Mouse (Mus musculus): ENCODE results near the gene Scn3b. TPM values are rescaled to one million over a fixed set of nuclear protein-coding genes. Genes with fewer than 3 reads are reported as not detected.

Scn3b gene
- polyA plus RNA-seq, 1 experiment = 7.2 TPM

- Histone ChIP-seq H3K9me3 (replicated peaks; ENCODE audit: control insufficient read depth, insufficient read depth, low read length, poor library complexity, severe bottlenecking) (no peaks in the 10 kb centered on the region), H3K4me1 (ENCODE audit: control insufficient read depth, insufficient read depth, low read length) (peaks cover 7% of the 10 kb centered on the region), H3K9ac (ENCODE audit: low read depth, poor library complexity, severe bottlenecking) (no peak overlapping the region), H3K27ac (ENCODE audit: insufficient read depth, low read length) (no peak overlapping the region), H3K4me3 (ENCODE audit: low read depth, low read length) (no peak overlapping the region), H3K36me3 (ENCODE audit: control insufficient read depth, insufficient read depth, low read length, poor library complexity, severe bottlenecking) (no peaks in the 10 kb centered on the region; the same call in 1 of the 2 replicates), H3K27me3 (ENCODE audit: control insufficient read depth, insufficient read depth, low read length, poor library complexity, severe bottlenecking) (no peaks in the 10 kb centered on the region)
- TF ChIP-seq CTCF (IDR thresholded peaks at IDR 0.05; ENCODE audit: low read depth, low read length) (no peak), EP300 (IDR thresholded peaks at IDR 0.05; ENCODE audit: insufficient read depth, low read depth, low read length) (no peak), POLR2A (IDR thresholded peaks at IDR 0.05; ENCODE audit: insufficient read depth, low read length) (no peak)
These were observed 55.8 kb downstream of the Scn3b start for GRCm38 (mm10) chr9:40324826-40325225.

GRCm38 (mm10) chr9:40326260-40326915 is 57.4 kb downstream of the Scn3b start:
- H3K27ac ChIP-seq (ENCODE audit: insufficient read depth, low read length) = no peak overlapping the region
- H3K27me3 ChIP-seq (ENCODE audit: control insufficient read depth, insufficient read depth, low read length, poor library complexity, severe bottlenecking) = no peaks in the 10 kb centered on the region
- no peak overlapping the region for H3K4me3 ChIP-seq (ENCODE audit: low read depth, low read length)
- H3K4me1 ChIP-seq (ENCODE audit: control insufficient read depth, insufficient read depth, low read length) = peaks cover 7% of the 10 kb centered on the region
- no peak for TF ChIP-seq CTCF (IDR thresholded peaks at IDR 0.05; ENCODE audit: low read depth, low read length)
- TF ChIP-seq POLR2A (IDR thresholded peaks at IDR 0.05; ENCODE audit: insufficient read depth, low read length) = no peak
- no peak for TF ChIP-seq EP300 (IDR thresholded peaks at IDR 0.05; ENCODE audit: insufficient read depth, low read depth, low read length)
- H3K9ac ChIP-seq (ENCODE audit: low read depth, poor library complexity, severe bottlenecking) = no peak overlapping the region
- no peaks in the 10 kb centered on the region for H3K9me3 ChIP-seq (replicated peaks; ENCODE audit: control insufficient read depth, insufficient read depth, low read length, poor library complexity, severe bottlenecking)
- no peaks in the 10 kb centered on the region for H3K36me3 ChIP-seq (ENCODE audit: control insufficient read depth, insufficient read depth, low read length, poor library complexity, severe bottlenecking)

DNA sequence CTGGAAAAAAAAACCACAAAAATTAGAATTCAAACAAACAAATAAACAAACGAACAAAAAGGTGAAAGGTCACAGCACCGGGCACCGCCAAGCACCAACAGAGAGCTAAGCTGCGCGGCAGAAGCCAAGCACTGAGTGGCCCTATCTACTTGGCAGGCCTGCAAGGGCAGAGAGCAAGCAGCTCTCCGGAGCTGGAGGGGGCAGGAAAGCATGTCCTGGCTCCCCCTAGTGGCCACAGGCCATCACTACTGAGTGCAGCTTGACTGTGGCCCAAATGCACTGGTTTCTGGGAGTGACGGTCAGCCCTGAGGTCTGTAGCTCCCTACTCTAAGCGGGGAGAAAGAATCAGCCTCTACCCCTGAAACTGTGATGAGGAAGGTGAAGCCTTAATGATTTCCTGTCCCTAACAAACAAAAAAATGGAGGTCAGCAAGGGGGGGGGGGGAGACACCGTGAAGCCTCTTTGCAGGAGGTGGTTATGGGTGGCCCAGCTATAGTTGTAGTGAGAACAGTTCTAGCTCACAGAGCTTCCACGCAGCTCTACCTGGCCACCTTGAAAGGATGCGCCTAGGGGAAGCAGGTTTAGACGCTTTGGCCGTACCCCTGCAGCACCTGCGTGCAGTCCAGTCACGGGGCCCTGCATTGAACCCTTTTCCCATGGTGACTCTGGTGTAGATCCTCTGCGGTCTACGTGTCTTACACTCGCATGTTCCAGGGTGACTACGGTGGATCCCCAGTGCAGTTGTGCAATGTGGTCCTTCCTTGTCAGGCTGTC is 61.8 kb downstream of the Scn3b start:
- TF ChIP-seq CTCF (IDR thresholded peaks at IDR 0.05; ENCODE audit: low read depth, low read length) (peak; percentile 98), EP300 (IDR thresholded peaks at IDR 0.05; ENCODE audit: insufficient read depth, low read depth, low read length) (peak; percentile 24; the same call in 1 of the 2 replicates), POLR2A (IDR thresholded peaks at IDR 0.05; ENCODE audit: insufficient read depth, low read length) (no peak)
- Histone ChIP-seq H3K4me3 (ENCODE audit: low read depth, low read length) (no peak overlapping the region), H3K9me3 (replicated peaks; ENCODE audit: control insufficient read depth, insufficient read depth, low read length, poor library complexity, severe bottlenecking) (no peaks in the 10 kb centered on the region), H3K27me3 (ENCODE audit: control insufficient read depth, insufficient read depth, low read length, poor library complexity, severe bottlenecking) (no peaks in the 10 kb centered on the region), H3K9ac (ENCODE audit: low read depth, poor library complexity, severe bottlenecking) (no peak overlapping the region), H3K4me1 (ENCODE audit: control insufficient read depth, insufficient read depth, low read length) (peaks cover 5% of the 10 kb centered on the region), H3K36me3 (ENCODE audit: control insufficient read depth, insufficient read depth, low read length, poor library complexity, severe bottlenecking) (no peaks in the 10 kb centered on the region), H3K27ac (ENCODE audit: insufficient read depth, low read length) (0 out of 2 replicates have a peak overlapping the region, but pooled peaks have one; percentile 8)

- Histone ChIP-seq H3K27me3 (ENCODE audit: control insufficient read depth, insufficient read depth, low read length, poor library complexity, severe bottlenecking) (no peaks in the 10 kb centered on the region), H3K27ac (ENCODE audit: insufficient read depth, low read length) (0 out of 2 replicates have a peak overlapping the region, but pooled peaks have one; percentile 8), H3K9me3 (replicated peaks; ENCODE audit: control insufficient read depth, insufficient read depth, low read length, poor library complexity, severe bottlenecking) (no peaks in the 10 kb centered on the region), H3K36me3 (ENCODE audit: control insufficient read depth, insufficient read depth, low read length, poor library complexity, severe bottlenecking) (no peaks in the 10 kb centered on the region), H3K9ac (ENCODE audit: low read depth, poor library complexity, severe bottlenecking) (no peak overlapping the region), H3K4me3 (ENCODE audit: low read depth, low read length) (no peak overlapping the region), H3K4me1 (ENCODE audit: control insufficient read depth, insufficient read depth, low read length) (peaks cover 5% of the 10 kb centered on the region)
- TF ChIP-seq EP300 (IDR thresholded peaks at IDR 0.05; ENCODE audit: insufficient read depth, low read depth, low read length) (no peak), CTCF (IDR thresholded peaks at IDR 0.05; ENCODE audit: low read depth, low read length) (no peak), POLR2A (IDR thresholded peaks at IDR 0.05; ENCODE audit: insufficient read depth, low read length) (no peak)
These were observed 62.6 kb downstream of the Scn3b start for GRCm38 (mm10) chr9:40331411-40332286.

DNA sequence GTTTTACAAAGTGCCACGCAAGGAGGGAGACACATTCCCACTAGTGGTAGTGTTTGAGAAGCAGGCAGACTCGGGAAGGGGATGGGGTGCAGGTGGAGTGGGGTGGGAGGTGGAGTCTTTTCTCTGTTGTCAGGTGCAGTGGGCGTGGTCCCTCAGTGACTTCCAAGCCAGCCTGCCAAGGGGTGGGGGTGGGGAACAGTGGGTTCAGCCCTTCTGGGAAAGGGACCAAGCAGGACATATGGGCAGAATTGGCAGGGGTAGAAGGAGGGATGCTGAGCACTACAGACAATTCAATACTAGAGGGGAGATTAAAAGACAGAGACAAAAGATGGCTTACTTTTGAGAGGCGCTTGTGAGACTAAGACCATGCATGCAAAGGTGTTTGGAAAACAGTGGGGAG is 63.3 kb downstream of the Scn3b start:
- Histone ChIP-seq H3K4me1 (ENCODE audit: control insufficient read depth, insufficient read depth, low read length) (peaks cover 5% of the 10 kb centered on the region), H3K9me3 (replicated peaks; ENCODE audit: control insufficient read depth, insufficient read depth, low read length, poor library complexity, severe bottlenecking) (no peaks in the 10 kb centered on the region), H3K36me3 (ENCODE audit: control insufficient read depth, insufficient read depth, low read length, poor library complexity, severe bottlenecking) (no peaks in the 10 kb centered on the region), H3K27ac (ENCODE audit: insufficient read depth, low read length) (0 out of 2 replicates have a peak overlapping the region, but pooled peaks have one; percentile 1), H3K4me3 (ENCODE audit: low read depth, low read length) (no peak overlapping the region), H3K27me3 (ENCODE audit: control insufficient read depth, insufficient read depth, low read length, poor library complexity, severe bottlenecking) (no peaks in the 10 kb centered on the region), H3K9ac (ENCODE audit: low read depth, poor library complexity, severe bottlenecking) (peak overlapping the region; percentile 19; the same call in 1 of the 2 replicates)
- TF ChIP-seq CTCF (IDR thresholded peaks at IDR 0.05; ENCODE audit: low read depth, low read length) = no peak
- TF ChIP-seq POLR2A (IDR thresholded peaks at IDR 0.05; ENCODE audit: insufficient read depth, low read length) = no peak
- peak; percentile 52; the same call in 1 of the 2 replicates for TF ChIP-seq EP300 (IDR thresholded peaks at IDR 0.05; ENCODE audit: insufficient read depth, low read depth, low read length)
